Mouse (Mus musculus) lung, embryonic 16.5 days (tissue): ENCODE measurements around the gene Lztr1. TPM values are rescaled to one million over a fixed set of nuclear protein-coding genes. Genes with fewer than 3 reads are reported as not detected.

Source experiments
- ATAC-seq: fragments of 200-750 bp; cut with Nextera tagmentation; 2 replicates; pipeline ENCODE4 v1.8.0; 2017; ENCODE audit warnings: low read depth, mild to moderate bottlenecking, moderate library complexity
- H3K27ac ChIP-seq: fragments of 300-500 bp; sonication (generic); 2 replicates; pipeline ENCODE4 v1.5.1; 2014; ENCODE audit warnings: mild to moderate bottlenecking, control low read depth, low read length
- H3K27me3 ChIP-seq: fragments of 300-500 bp; sonication (generic); 2 replicates; pipeline ENCODE4 v1.6.1; 2014; ENCODE audit warnings: low read depth, low read length, mixed read lengths; ENCODE audit not compliant: control insufficient read depth, insufficient read depth
- H3K36me3 ChIP-seq: fragments of 300-500 bp; sonication (generic); 2 replicates; pipeline ENCODE4 v1.6.1; 2014; ENCODE audit warnings: low read length; ENCODE audit not compliant: control insufficient read depth, insufficient read depth
- H3K4me1 ChIP-seq: fragments of 300-500 bp; sonication (generic); replicated peaks from 2 replicates; pipeline ENCODE4 v1.6.1; 2014; ENCODE audit warnings: low read length, mixed read lengths; ENCODE audit not compliant: control insufficient read depth, insufficient read depth
- H3K4me2 ChIP-seq: fragments of 300-500 bp; sonication (generic); 2 replicates; pipeline ENCODE4 v1.6.1; 2014; ENCODE audit warnings: low read depth, low read length, control low read depth
- H3K4me3 ChIP-seq: fragments of 300-500 bp; sonication (generic); 2 replicates; pipeline ENCODE4 v1.5.1; 2014; ENCODE audit warnings: mild to moderate bottlenecking, low read length, control low read depth
- H3K9ac ChIP-seq: fragments of 300-500 bp; sonication (generic); 2 replicates; pipeline ENCODE4 v1.6.1; 2014; ENCODE audit warnings: low read length, control low read depth
- H3K9me3 ChIP-seq: fragments of 300-500 bp; sonication (generic); 2 replicates; pipeline ENCODE4 v1.6.1; 2016; ENCODE audit warnings: low read length; ENCODE audit not compliant: control insufficient read depth
- WGBS: fragments of 180-500 bp; shearing (Covaris S2); extraction: QIAGEN DNeasy Blood & Tissue Kit; methylation state at CpG from one replicate; pipeline ENCODE4 v1.1.7; 2014; 5-methylcytosine and 5-hydroxymethylcytosine counted together
- polyA plus RNA-seq: library from polyadenylated mRNA; unstranded; fragments of >200 nt; fragmentation: Nextera tagmentation; extraction: Ambion mirVana; gene quantifications from 2 replicates; pipeline ENCODE4 v1.2.1, GENCODE M21; 2015

Gene Lztr1
- polyA plus RNA-seq, 1 experiment from 2014 or later, result 75.6 TPM

- no peak overlapping the region for H3K9ac ChIP-seq
- H3K36me3 ChIP-seq, result peaks cover 75% of the 10 kb centered on the region
- H3K4me3 ChIP-seq, result no peak overlapping the region
- H3K4me1 ChIP-seq, result no peaks in the 10 kb centered on the region
- no peak for ATAC-seq
- H3K9me3 ChIP-seq, result no peaks in the 10 kb centered on the region
- no peak overlapping the region for H3K4me2 ChIP-seq
- no peak overlapping the region for H3K27ac ChIP-seq
- no peaks in the 10 kb centered on the region for H3K27me3 ChIP-seq
- 89% methylated on average over 11 of the region's 11 CpGs for WGBS
These were observed 15.7 kb downstream of the Lztr1 start for GRCm38 (mm10) chr16:17524156-17524555.

- Histone ChIP-seq H3K9ac (no peak overlapping the region), H3K36me3 (peaks cover 66% of the 10 kb centered on the region), H3K4me2 (no peak overlapping the region), H3K27me3 (no peaks in the 10 kb centered on the region), H3K4me1 (peaks cover 10% of the 10 kb centered on the region), H3K27ac (no peak overlapping the region), H3K4me3 (no peak overlapping the region), H3K9me3 (no peaks in the 10 kb centered on the region)
- WGBS, result 85% methylated on average over 3 of the region's 3 CpGs
- ATAC-seq, result no peak
These were observed 17.0 kb downstream of the Lztr1 start for GRCm38 (mm10) chr16:17525524-17525923.

- no peak overlapping the region for H3K9ac ChIP-seq
- H3K9me3 ChIP-seq, result no peaks in the 10 kb centered on the region
- H3K4me2 ChIP-seq, result no peak overlapping the region
- H3K36me3 ChIP-seq, result peaks cover 59% of the 10 kb centered on the region
- WGBS, result 84% methylated on average over 6 of the region's 6 CpGs
- H3K4me3 ChIP-seq, result no peak overlapping the region
- H3K4me1 ChIP-seq, result peaks cover 10% of the 10 kb centered on the region
- no peak for ATAC-seq
- no peaks in the 10 kb centered on the region for H3K27me3 ChIP-seq
- H3K27ac ChIP-seq, result no peak overlapping the region
These were observed 17.7 kb downstream of the Lztr1 start for GRCm38 (mm10) chr16:17526223-17526622.

- ATAC-seq, result no peak
- no peak overlapping the region for H3K9ac ChIP-seq
- no peak overlapping the region for H3K4me2 ChIP-seq
- H3K36me3 ChIP-seq, result peaks cover 46% of the 10 kb centered on the region
- no peaks in the 10 kb centered on the region for H3K27me3 ChIP-seq
- peaks cover 16% of the 10 kb centered on the region for H3K4me1 ChIP-seq
- no peaks in the 10 kb centered on the region for H3K9me3 ChIP-seq
- H3K27ac ChIP-seq, result no peak overlapping the region
- H3K4me3 ChIP-seq, result no peak overlapping the region
These were observed 19.1 kb downstream of the Lztr1 start for GRCm38 (mm10) chr16:17527606-17528005.

GRCm38 (mm10) chr16:17528276-17528675 is 19.8 kb downstream of the Lztr1 start:
- Histone ChIP-seq H3K9ac (no peak overlapping the region), H3K36me3 (peaks cover 42% of the 10 kb centered on the region), H3K27ac (no peak overlapping the region), H3K9me3 (no peaks in the 10 kb centered on the region), H3K4me2 (no peak overlapping the region), H3K4me3 (no peak overlapping the region), H3K27me3 (no peaks in the 10 kb centered on the region), H3K4me1 (peaks cover 16% of the 10 kb centered on the region)
- 84% methylated on average over 13 of the region's 13 CpGs for WGBS
- ATAC-seq, result no peak

GRCm38 (mm10) chr16:17529981-17530586 is 21.6 kb downstream of the Lztr1 start:
- H3K36me3 ChIP-seq, result peaks cover 30% of the 10 kb centered on the region
- H3K9me3 ChIP-seq, result no peaks in the 10 kb centered on the region
- 0 out of 2 replicates have a peak, but pooled peaks have one; percentile 2 for ATAC-seq
- peak overlapping the region; percentile 90 for H3K9ac ChIP-seq
- H3K27ac ChIP-seq, result peak overlapping the region; percentile 96
- WGBS, result 11% methylated on average over 17 of the region's 17 CpGs
- peak overlapping the region; percentile 95 for H3K4me2 ChIP-seq
- peak overlapping the region; percentile 56 for H3K4me3 ChIP-seq
- H3K27me3 ChIP-seq, result no peaks in the 10 kb centered on the region
- H3K4me1 ChIP-seq, result peaks cover 16% of the 10 kb centered on the region

GRCm38 (mm10) chr16:17530640-17531288 is 22.3 kb downstream of the Lztr1 start, which contains the start of gene Thap7:
Gene Thap7 (minus strand): TSS chr16:17531136.
- peak within 1 kb of the TSS; percentile 90 for H3K9ac ChIP-seq
- H3K4me3 ChIP-seq, result peak within 1 kb of the TSS; percentile 56
- H3K27me3 ChIP-seq, result no peaks in the 10 kb centered on the region
- peak; percentile 97 for ATAC-seq
- no peaks in the 10 kb centered on the region for H3K9me3 ChIP-seq
- peaks cover 16% of the 10 kb centered on the region for H3K4me1 ChIP-seq
- H3K4me2 ChIP-seq, result peak within 1 kb of the TSS; percentile 95
- WGBS, result under 1% methylated on average over 66 of the region's 67 CpGs
- H3K36me3 ChIP-seq, result peaks cover 24% of the 10 kb centered on the region
- H3K27ac ChIP-seq, result peak within 1 kb of the TSS; percentile 96

- no peak overlapping the region for H3K9ac ChIP-seq
- peaks cover 11% of the 10 kb centered on the region for H3K36me3 ChIP-seq
- no peaks in the 10 kb centered on the region for H3K27me3 ChIP-seq
- peaks cover 16% of the 10 kb centered on the region for H3K4me1 ChIP-seq
- peaks cover 2% of the 10 kb centered on the region; the same call in 1 of the 2 replicates for H3K9me3 ChIP-seq
- H3K4me2 ChIP-seq, result no peak overlapping the region
- 56% methylated on average over 4 of the region's 4 CpGs for WGBS
- no peak overlapping the region for H3K27ac ChIP-seq
- no peak for ATAC-seq
- H3K4me3 ChIP-seq, result no peak overlapping the region
These were observed 23.8 kb downstream of the Lztr1 start for GRCm38 (mm10) chr16:17532271-17532670.

- 68% methylated on average over 14 of the region's 14 CpGs for WGBS
- ATAC-seq, result no peak
These were observed 24.3 kb downstream of the Lztr1 start for GRCm38 (mm10) chr16:17532676-17533329.

More at GRCm38 (mm10) chr16:17532676-17533329, 24.3 kb downstream of the Lztr1 start:
- no peak overlapping the region for H3K4me2 ChIP-seq
- peaks cover 16% of the 10 kb centered on the region for H3K4me1 ChIP-seq
- no peak overlapping the region for H3K4me3 ChIP-seq
- no peak overlapping the region for H3K9ac ChIP-seq
- no peak overlapping the region for H3K27ac ChIP-seq
- H3K36me3 ChIP-seq, result peaks cover 6% of the 10 kb centered on the region
- H3K27me3 ChIP-seq, result no peaks in the 10 kb centered on the region
- H3K9me3 ChIP-seq, result peaks cover 2% of the 10 kb centered on the region; the same call in 1 of the 2 replicates
